Mouse (Mus musculus) heart, embryonic 12.5 days (tissue): ENCODE measurements around the gene Pir. TPM values are rescaled to one million over a fixed set of nuclear protein-coding genes. Genes with fewer than 3 reads are reported as not detected.
A peak's percentile ranks its signal among the peaks of the same experiment; 100 is the strongest.

Experiments
- ATAC-seq: fragments of 200-750 bp; cut with Nextera tagmentation; 2 replicates; pipeline ENCODE4 v1.8.0; 2017; ENCODE audit warnings: moderate TSS enrichment, moderate library complexity; ENCODE audit not compliant: insufficient number of reproducible peaks, low FRiP score
- H3K27ac ChIP-seq: fragments of 300-500 bp; sonication (generic); 2 replicates; pipeline ENCODE4 v1.5.1; 2016; ENCODE audit warnings: mild to moderate bottlenecking, moderate library complexity; ENCODE audit not compliant: poor library complexity, severe bottlenecking
- H3K27me3 ChIP-seq: fragments of 300-500 bp; sonication (generic); replicated peaks from 2 replicates; pipeline ENCODE4 v1.6.1; 2016; ENCODE audit warnings: mild to moderate bottlenecking, moderate library complexity
- H3K36me3 ChIP-seq: fragments of 300-500 bp; sonication (generic); 2 replicates; pipeline ENCODE4 v1.6.1; 2016; ENCODE audit warnings: mild to moderate bottlenecking, moderate library complexity
- H3K4me1 ChIP-seq: fragments of 300-500 bp; sonication (generic); replicated peaks from 2 replicates; pipeline ENCODE4 v1.6.1; 2016; ENCODE audit warnings: mild to moderate bottlenecking
- H3K4me2 ChIP-seq: fragments of 300-500 bp; sonication (generic); 2 replicates; pipeline ENCODE4 v1.6.1; 2016; ENCODE audit warnings: mild to moderate bottlenecking, moderate library complexity
- H3K4me3 ChIP-seq: fragments of 300-500 bp; sonication (generic); 2 replicates; pipeline ENCODE4 v1.5.1; 2016; ENCODE audit warnings: mild to moderate bottlenecking
- H3K9ac ChIP-seq: fragments of 300-500 bp; sonication (generic); 2 replicates; pipeline ENCODE4 v1.6.1; 2016; ENCODE audit warnings: mild to moderate bottlenecking, moderate library complexity
- H3K9me3 ChIP-seq: fragments of 300-500 bp; sonication (generic); replicated peaks from 2 replicates; pipeline ENCODE4 v1.6.1; 2016; ENCODE audit warnings: mild to moderate bottlenecking, moderate library complexity
- WGBS: fragments of 180-500 bp; shearing (Covaris S2); methylation state at CpG from one replicate; pipeline ENCODE4 v1.1.7; 2016; 5-methylcytosine and 5-hydroxymethylcytosine counted together
- polyA plus RNA-seq: library from polyadenylated mRNA; unstranded; fragments of >200 nt; fragmentation: Nextera tagmentation; extraction: Ambion mirVana; gene quantifications from 2 replicates; pipeline ENCODE4 v1.2.1, GENCODE M21; 2016

Pir gene
- 9.2 and 9.9 TPM in 2 replicates for polyA plus RNA-seq

DNA sequence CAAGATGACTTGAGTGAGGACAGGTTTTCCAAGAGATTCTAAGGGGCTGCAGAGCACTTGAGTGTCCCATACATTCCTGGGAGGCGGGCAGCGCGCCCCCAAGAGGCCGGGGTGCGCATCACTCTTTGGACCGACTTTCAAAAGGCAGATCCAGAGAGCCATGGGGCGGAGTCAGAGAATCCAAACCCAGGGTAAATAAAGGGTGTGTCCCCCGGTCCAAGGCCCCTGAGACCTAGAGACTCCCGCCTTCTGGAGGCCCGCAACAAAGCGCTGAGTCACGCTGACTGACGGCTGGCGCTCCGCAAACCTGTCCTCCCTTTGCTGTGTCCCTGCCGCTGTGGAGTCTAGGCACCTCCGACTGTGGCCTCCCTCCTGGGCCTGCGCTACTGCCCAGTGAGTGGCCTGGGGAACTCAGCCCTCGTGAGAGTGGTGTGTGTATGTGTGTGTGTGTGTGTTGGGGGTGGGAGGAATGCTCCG, at the start of gene Pir:
Gene Pir, plus strand, starts transcription at position 87 of the 477 bp plus-strand sequence.
- Histone ChIP-seq H3K27me3 (no peaks in the 10 kb centered on the region), H3K9ac (peak within 1 kb of the TSS; percentile 65), H3K9me3 (no peaks in the 10 kb centered on the region), H3K27ac (no peak within 1 kb of the TSS), H3K4me3 (peak within 1 kb of the TSS; percentile 45), H3K4me2 (peak within 1 kb of the TSS; percentile 66), H3K36me3 (no peaks in the 10 kb centered on the region), H3K4me1 (no peaks in the 10 kb centered on the region)
- peak; percentile 95 for ATAC-seq
- 9% methylated on average over 20 of the region's 20 CpGs for WGBS

DNA sequence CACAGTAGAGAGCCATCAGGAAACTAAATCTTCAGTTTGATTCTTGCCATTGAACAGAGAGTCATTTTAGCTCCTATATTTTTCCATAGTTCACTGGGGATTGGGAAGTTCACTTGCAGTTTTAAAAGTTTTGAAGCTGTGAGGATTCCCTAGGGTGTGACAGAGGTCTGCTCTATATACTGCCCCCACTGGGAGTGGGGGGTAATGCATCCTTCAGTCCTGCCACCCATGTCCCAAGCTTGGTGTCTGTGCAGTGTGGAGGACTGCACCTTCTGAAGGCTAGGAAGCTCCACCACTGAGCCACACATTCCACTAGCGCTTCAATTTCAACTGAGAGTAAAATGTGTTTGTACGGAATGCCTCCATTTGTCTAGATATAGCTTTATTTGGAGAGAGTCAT, 47.2 kb upstream of the Pir start:
- Histone ChIP-seq H3K4me1 (no peaks in the 10 kb centered on the region), H3K9me3 (no peaks in the 10 kb centered on the region), H3K36me3 (no peaks in the 10 kb centered on the region), H3K27ac (no peak overlapping the region), H3K27me3 (no peaks in the 10 kb centered on the region), H3K4me3 (no peak overlapping the region), H3K9ac (no peak overlapping the region), H3K4me2 (no peak overlapping the region)
- no peak for ATAC-seq
- 66% methylated on average over 2 of the region's 2 CpGs for WGBS

DNA sequence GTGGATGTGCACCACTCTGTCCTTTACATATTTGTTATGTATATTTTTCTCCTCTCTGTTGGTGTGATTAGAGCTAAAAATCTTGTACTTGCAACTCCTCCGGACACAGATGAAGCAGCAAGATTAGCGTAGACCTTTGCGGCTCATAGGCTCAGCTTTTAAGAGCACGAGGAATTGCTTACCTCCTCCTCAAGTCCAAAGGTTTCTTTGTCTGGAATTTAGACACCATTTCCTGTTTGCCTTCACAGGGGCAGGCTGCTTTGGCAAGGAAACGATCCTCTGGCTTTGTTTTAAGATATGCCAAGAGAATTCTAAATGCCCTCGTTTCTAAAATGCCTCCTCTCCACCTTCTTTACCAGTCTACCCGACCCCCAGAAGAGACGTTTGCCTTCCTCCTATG, 35.8 kb upstream of the Pir start:
- Histone ChIP-seq H3K4me2 (no peak overlapping the region), H3K36me3 (no peaks in the 10 kb centered on the region), H3K9ac (no peak overlapping the region), H3K4me1 (no peaks in the 10 kb centered on the region), H3K9me3 (0 out of 2 replicates have a peak, but pooled peaks cover 3% of the 10 kb centered on the region), H3K27me3 (no peaks in the 10 kb centered on the region), H3K4me3 (no peak overlapping the region), H3K27ac (no peak overlapping the region)
- 43% methylated on average over 8 of the region's 8 CpGs for WGBS
- ATAC-seq = no peak

DNA sequence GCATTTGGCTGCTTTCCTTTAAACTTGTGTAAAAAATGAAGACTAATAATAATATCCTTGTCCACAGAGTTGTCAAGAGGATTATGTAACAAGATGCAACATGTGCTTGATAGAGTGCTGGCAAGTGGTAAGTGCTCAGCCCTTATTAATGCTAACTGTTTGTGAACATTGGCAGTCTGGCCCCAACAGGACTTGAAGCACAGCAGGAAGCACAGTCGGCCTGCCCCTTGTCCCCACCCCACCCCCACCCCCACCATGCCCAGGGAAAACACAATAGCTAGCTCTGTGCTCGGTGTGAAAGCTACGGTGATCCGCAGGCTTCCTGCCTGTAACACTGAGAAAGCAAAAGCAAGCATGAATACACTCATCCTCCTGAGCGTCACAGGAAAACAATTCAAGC, 23.5 kb upstream of the Pir start:
- Histone ChIP-seq H3K9ac (no peak overlapping the region), H3K4me2 (peak overlapping the region; percentile 38), H3K9me3 (no peaks in the 10 kb centered on the region), H3K4me1 (no peaks in the 10 kb centered on the region), H3K27me3 (no peaks in the 10 kb centered on the region), H3K27ac (no peak overlapping the region), H3K36me3 (no peaks in the 10 kb centered on the region), H3K4me3 (no peak overlapping the region)
- WGBS = 18% methylated on average over 5 of the region's 5 CpGs
- no peak for ATAC-seq

DNA sequence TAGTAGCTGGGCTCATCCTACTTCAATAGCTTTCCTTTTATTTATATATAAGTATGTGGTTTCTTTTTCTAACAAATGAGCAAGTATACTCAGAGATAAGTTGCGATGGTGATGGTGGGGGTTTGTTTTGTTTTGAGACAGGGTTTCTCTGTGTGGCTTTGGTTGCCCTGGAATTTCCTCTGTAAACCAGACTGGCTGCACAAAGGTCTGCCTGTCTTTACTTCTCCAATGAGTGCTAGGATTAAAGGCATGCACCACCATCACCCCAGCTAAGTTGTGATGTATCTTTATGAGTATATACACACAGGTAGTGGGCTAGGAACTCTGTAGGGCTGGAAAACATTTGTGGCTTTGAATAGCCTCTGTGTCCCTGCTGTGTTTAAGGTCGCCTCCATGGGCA, 22.4 kb upstream of the Pir start:
- ATAC-seq = no peak
- no peaks in the 10 kb centered on the region for H3K27me3 ChIP-seq
- WGBS = 48% methylated on average over 2 of the region's 2 CpGs
- H3K27ac ChIP-seq = no peak overlapping the region
- H3K4me2 ChIP-seq = no peak overlapping the region
- no peaks in the 10 kb centered on the region for H3K36me3 ChIP-seq
- H3K9me3 ChIP-seq = no peaks in the 10 kb centered on the region
- H3K4me1 ChIP-seq = no peaks in the 10 kb centered on the region
- no peak overlapping the region for H3K4me3 ChIP-seq
- no peak overlapping the region for H3K9ac ChIP-seq

DNA sequence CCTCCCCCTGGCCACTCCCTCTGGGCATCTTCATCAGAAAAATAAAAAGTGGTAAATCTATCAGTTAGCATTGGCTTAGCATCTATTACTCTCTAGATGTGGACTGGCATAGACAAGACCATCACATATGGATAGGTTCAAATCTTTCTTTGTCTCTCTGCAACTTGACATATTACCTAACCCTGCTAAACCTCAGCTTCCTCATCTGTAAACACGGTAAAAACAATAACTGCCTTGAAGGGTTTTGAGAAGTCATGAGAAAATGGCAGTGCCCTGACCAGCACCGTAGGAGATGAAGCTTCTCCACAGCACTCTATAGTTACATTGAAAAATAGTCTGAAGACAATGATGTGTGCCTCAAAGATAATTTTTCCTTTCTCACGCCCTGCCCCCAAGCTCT, 12.6 kb upstream of the Pir start:
- Histone ChIP-seq H3K4me1 (no peaks in the 10 kb centered on the region), H3K9ac (no peak overlapping the region), H3K4me3 (peak overlapping the region; percentile 23; the same call in 1 of the 2 replicates), H3K36me3 (no peaks in the 10 kb centered on the region), H3K27me3 (no peaks in the 10 kb centered on the region), H3K9me3 (no peaks in the 10 kb centered on the region), H3K4me2 (peak overlapping the region; percentile 38), H3K27ac (peak overlapping the region; percentile 70; the same call in 1 of the 2 replicates)
- 64% methylated on average over 3 of the region's 3 CpGs for WGBS
- no peak for ATAC-seq

DNA sequence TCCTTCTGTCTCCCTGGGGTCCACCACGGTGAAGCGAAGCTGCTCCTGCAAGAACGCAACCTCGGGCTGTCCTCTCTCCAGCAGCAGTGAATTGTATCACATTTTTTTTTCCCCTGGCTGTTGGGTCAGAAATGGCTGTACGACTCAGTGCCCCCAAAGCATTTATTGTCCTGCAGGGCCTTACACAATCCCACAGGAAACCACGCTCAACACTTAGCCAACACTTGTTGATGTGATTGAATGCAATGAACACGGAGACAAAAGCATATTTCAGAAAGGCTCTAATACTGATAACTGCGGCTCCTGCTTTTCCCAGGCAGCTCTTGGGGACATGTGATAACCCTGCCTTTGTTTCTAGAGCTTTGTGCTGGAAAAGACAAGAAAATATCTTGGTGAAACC, 11.1 kb upstream of the Pir start, which contains the start of gene Bmx:
Gene Bmx, minus strand, starts transcription at position 137 of the 400 bp plus-strand sequence.
- Histone ChIP-seq H3K36me3 (no peaks in the 10 kb centered on the region), H3K27me3 (no peaks in the 10 kb centered on the region), H3K9me3 (no peaks in the 10 kb centered on the region), H3K4me2 (peak within 1 kb of the TSS; percentile 50), H3K27ac (peak within 1 kb of the TSS; percentile 70), H3K9ac (no peak within 1 kb of the TSS; the same call in 1 of the 2 replicates), H3K4me1 (no peaks in the 10 kb centered on the region), H3K4me3 (peak within 1 kb of the TSS; percentile 23; the same call in 1 of the 2 replicates)
- WGBS = 36% methylated on average over 8 of the region's 8 CpGs
- ATAC-seq = peak; percentile 76

DNA sequence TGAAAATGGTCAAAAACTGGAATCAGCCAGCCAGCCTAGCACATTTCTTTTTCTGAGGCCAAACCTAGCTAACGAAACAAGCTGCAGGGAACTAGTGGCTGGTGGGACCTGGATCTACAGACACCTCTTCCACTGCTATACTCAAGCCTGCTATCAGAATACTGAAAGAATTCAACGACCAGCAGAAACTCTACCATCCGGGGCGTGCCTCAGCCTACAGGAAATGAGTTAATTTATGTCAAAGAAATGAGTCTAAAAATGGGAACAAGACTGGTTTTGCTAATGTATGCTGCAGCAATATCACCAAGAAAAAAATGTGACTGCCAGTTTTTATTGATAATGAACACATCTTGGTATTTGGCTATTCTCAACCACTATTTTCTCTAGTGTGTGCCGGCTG, 10.5 kb upstream of the Pir start:
- Histone ChIP-seq H3K27me3 (no peaks in the 10 kb centered on the region), H3K27ac (peak overlapping the region; percentile 54), H3K4me3 (no peak overlapping the region), H3K36me3 (no peaks in the 10 kb centered on the region), H3K4me1 (no peaks in the 10 kb centered on the region), H3K9me3 (no peaks in the 10 kb centered on the region), H3K9ac (no peak overlapping the region), H3K4me2 (0 out of 2 replicates have a peak overlapping the region, but pooled peaks have one; percentile 50)
- 64% methylated on average over 5 of the region's 5 CpGs for WGBS
- ATAC-seq = no peak

DNA sequence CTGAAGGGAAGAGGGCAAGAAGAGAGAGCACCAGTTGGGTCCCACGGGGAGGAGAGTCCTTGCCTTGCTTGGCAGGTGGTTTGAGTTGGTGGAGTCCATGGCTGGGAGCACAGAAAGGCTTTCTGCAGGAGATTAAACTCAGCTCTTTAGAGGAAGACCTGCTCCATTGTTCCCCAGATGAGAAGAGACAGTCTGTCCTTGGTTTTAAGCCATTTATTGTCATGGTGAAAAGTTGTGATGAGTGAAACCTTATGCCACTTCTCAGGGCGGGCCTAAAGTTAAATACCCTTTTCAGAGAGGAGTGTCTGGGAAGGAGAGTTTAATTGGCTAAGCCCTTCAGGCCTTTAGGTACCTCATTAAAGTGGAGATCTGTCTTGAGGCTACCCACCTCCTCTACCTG, 6.9 kb upstream of the Pir start:
- H3K4me2 ChIP-seq = no peak overlapping the region
- no peak for ATAC-seq
- no peaks in the 10 kb centered on the region for H3K4me1 ChIP-seq
- WGBS = 63% methylated on average over 2 of the region's 2 CpGs
- no peaks in the 10 kb centered on the region for H3K9me3 ChIP-seq
- H3K27ac ChIP-seq = no peak overlapping the region
- no peaks in the 10 kb centered on the region for H3K36me3 ChIP-seq
- no peak overlapping the region for H3K4me3 ChIP-seq
- no peaks in the 10 kb centered on the region for H3K27me3 ChIP-seq
- no peak overlapping the region for H3K9ac ChIP-seq

DNA sequence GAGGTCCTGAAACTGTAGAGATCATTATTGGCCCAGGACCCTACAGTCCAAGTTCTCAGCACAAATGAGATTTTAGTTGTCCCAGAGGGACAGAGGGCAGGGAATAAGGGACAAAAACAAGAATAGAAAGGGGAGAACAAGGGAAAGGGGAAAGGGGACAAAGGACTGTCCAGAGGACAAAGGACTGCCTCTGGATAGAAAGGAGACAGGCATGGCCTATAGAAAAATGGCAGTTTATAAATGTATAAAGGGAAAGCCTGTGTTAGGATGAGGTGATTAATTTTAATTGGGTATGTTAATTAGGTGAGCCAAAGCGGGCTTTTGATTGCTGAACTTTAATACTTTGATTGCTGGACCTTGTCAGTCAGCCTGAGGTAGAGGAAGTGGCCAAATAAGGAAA, 4.3 kb upstream of the Pir start:
- Histone ChIP-seq H3K27me3 (no peaks in the 10 kb centered on the region), H3K36me3 (no peaks in the 10 kb centered on the region), H3K4me2 (no peak overlapping the region), H3K9ac (no peak overlapping the region), H3K4me1 (no peaks in the 10 kb centered on the region), H3K27ac (no peak overlapping the region), H3K9me3 (no peaks in the 10 kb centered on the region), H3K4me3 (no peak overlapping the region)
- WGBS = 62% methylated on average over 1 of the region's 1 CpGs
- no peak for ATAC-seq

DNA sequence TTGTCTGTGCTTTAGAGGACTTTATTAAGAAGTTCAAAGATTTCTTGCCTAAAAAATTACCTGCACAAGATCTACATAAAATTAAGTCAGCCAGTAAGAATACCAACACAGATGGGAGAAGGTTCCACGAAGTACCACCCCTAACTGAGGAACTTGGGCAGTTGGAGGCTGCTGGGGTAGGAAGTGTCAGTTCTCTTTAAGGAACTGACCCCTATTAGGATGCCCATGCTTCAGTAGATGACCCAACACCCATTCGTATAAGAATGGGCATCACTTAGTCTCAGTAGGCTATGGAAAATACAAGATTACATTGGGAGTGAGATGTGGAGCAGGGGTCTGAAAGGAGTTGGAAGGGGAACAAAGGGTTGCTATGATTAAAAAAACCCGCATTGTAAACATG, 1.4 kb downstream of the Pir start:
- 80% methylated on average over 3 of the region's 3 CpGs for WGBS
- Histone ChIP-seq H3K9me3 (no peaks in the 10 kb centered on the region), H3K4me3 (no peak overlapping the region), H3K9ac (no peak overlapping the region), H3K27me3 (no peaks in the 10 kb centered on the region), H3K36me3 (no peaks in the 10 kb centered on the region), H3K4me2 (no peak overlapping the region), H3K4me1 (no peaks in the 10 kb centered on the region), H3K27ac (no peak overlapping the region)
- ATAC-seq = no peak

DNA sequence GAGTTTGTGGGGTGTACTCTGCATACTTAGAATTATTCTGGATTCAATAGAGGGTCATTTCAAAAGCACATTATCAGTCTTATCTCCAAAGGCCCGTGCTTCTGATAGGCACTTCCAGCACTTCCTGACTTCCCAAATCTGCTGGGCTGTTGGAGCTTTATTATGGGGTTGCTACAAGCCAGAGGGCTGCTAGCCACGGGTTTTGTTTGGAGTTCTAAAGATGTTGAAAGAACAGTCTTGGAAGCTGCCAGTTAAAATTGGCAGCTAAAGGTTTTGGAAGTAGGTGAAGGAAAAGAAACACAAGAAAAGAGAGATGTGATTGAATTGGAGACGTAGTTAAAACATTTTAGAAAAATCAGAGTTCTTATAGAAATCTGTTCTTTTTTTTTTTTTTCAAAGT, 6.4 kb downstream of the Pir start:
- no peaks in the 10 kb centered on the region for H3K9me3 ChIP-seq
- H3K9ac ChIP-seq = no peak overlapping the region
- no peak overlapping the region for H3K4me2 ChIP-seq
- no peak overlapping the region for H3K4me3 ChIP-seq
- H3K4me1 ChIP-seq = no peaks in the 10 kb centered on the region
- H3K36me3 ChIP-seq = no peaks in the 10 kb centered on the region
- no peak for ATAC-seq
- H3K27me3 ChIP-seq = no peaks in the 10 kb centered on the region
- 36% methylated on average over 3 of the region's 3 CpGs for WGBS
- H3K27ac ChIP-seq = no peak overlapping the region
